Mouse (Mus musculus) cerebral cortex, adult 2 months (tissue): ENCODE results near the gene H2-T22.

Experiments
- WGBS: fragments of 180-500 bp; shearing (Covaris S2); methylation state at CpG from one replicate; pipeline ENCODE4 v1.1.7; 2018; 5-methylcytosine and 5-hydroxymethylcytosine counted together

H2-T22 gene

GRCm38 (mm10) chr17:35997713-35998510 is 44.6 kb downstream of the H2-T22 start:
- 45% methylated on average over 12 of the region's 12 CpGs for WGBS

DNA sequence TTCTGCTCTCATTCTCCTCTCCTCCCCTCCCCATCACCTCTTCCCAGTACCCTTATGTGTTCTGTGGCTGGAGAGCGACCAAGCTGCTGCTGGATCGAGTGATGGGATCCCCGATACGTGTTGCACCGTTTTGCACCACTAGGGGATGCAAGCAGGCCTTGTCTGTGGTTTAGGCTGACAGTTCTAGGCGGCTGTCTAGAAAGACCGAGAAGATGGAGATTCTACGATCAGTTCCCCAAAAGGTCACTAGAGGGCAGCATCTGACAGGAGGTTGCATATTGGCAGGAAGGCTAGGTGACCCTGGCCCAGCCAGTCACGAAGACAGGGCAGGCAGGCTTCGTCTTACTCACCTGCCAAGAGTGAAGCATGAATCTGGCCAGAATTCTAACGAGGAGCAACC is 45.6 kb downstream of the H2-T22 start:
- WGBS, result under 1% methylated on average over 11 of the region's 11 CpGs

GRCm38 (mm10) chr17:35994879-35995240 is 47.7 kb downstream of the H2-T22 start:
- WGBS, result 2% methylated on average over 14 of the region's 14 CpGs

GRCm38 (mm10) chr17:35994175-35994878 is 48.2 kb downstream of the H2-T22 start:
- WGBS, result 2% methylated on average over 31 of the region's 31 CpGs

GRCm38 (mm10) chr17:35993675-35994074 is 48.9 kb downstream of the H2-T22 start:
- WGBS, result 2% methylated on average over 17 of the region's 17 CpGs

DNA sequence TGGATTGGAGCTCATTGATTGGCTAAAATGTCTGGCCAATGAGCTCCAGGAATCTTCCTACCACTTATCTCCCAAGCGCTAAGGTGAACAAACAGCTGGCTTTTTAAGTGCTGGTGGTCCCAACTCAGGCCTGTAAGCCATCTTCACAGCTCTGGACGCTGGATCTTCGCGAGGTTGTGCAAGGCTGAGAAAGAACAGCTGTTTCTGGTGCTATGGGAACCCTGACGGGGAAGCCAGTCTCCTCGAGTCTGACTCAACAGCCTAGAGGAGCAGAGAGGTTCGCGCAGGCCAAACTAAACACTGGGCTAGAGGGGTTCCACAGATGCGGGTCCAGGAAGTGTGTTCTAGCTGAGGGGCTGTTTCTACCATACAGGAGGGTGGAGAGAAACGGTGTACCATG is 50.8 kb downstream of the H2-T22 start:
- 37% methylated on average over 10 of the region's 10 CpGs for WGBS
